Mouse (Mus musculus): Measurements from ENCODE around the gene Parvg. TPM values are rescaled to one million over a fixed set of nuclear protein-coding genes. Genes with fewer than 3 reads are reported as not detected.

The Parvg gene
- polyA plus RNA-seq, 1 experiment from 2014 or later: 1.2 TPM

- Histone ChIP-seq H3K27ac (ENCODE audit: low read depth, low read length) (no peak overlapping the region), H3K4me3 (ENCODE audit: low read depth, low read length) (no peak overlapping the region), H3K4me2 (no peak overlapping the region), H3K27me3 (ENCODE audit: control insufficient read depth, insufficient read depth, low read length) (no peaks in the 10 kb centered on the region), H3K9ac (ENCODE audit: low read length) (no peak overlapping the region), H3K9me3 (ENCODE audit: control insufficient read depth, low read length) (peaks cover 5% of the 10 kb centered on the region), H3K4me1 (ENCODE audit: control insufficient read depth, insufficient read depth, low read length) (no peaks in the 10 kb centered on the region), H3K36me3 (ENCODE audit: control insufficient read depth, insufficient read depth, low read length) (0 out of 2 replicates have a peak, but pooled peaks cover 2% of the 10 kb centered on the region)
- 94% methylated on average over 9 of the region's 9 CpGs for WGBS
- DNase-seq (ENCODE audit: low spot score, missing footprints) (no peak), ATAC-seq (ENCODE audit: low FRiP score) (no peak)
Measured at GRCm38 (mm10) chr15:84384066-84384465, 60.2 kb downstream of the Parvg start.

DNA sequence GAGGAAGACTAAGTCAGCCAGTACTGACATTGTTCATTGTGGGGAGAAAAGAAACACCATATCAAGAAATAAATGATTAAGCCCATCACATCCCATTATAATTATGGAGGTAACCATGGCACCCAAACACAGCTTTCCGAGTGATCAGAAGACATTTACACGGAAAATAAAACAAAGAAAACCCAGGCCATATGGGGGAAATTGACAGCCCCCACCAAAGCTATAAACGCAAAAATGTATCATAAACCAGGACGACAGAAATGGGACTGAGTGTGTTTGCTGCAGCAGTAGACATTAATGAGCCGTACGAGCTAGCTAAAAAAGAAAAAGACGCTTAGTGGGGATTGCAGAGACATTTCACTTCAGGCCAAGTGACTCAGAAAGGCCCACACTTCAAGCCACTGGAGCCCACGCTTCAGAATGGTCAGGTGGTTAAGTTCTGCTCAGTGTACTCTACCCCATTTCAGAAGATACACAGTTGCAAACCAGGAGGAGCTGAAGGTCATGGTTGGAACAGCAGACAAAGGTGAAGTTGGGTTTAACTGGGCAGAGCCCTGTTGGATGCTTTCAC is 62.3 kb downstream of the Parvg start:
- no peak overlapping the region for H3K4me3 ChIP-seq (ENCODE audit: low read depth, low read length)
- ATAC-seq (ENCODE audit: low FRiP score) (no peak), DNase-seq (ENCODE audit: low spot score, missing footprints) (no peak)
- 90% methylated on average over 8 of the region's 8 CpGs for WGBS
- H3K9ac ChIP-seq (ENCODE audit: low read length): no peak overlapping the region
- no peaks in the 10 kb centered on the region for H3K27me3 ChIP-seq (ENCODE audit: control insufficient read depth, insufficient read depth, low read length)
- 0 out of 2 replicates have a peak, but pooled peaks cover 2% of the 10 kb centered on the region for H3K36me3 ChIP-seq (ENCODE audit: control insufficient read depth, insufficient read depth, low read length)
- no peak overlapping the region for H3K27ac ChIP-seq (ENCODE audit: low read depth, low read length)
- H3K9me3 ChIP-seq (ENCODE audit: control insufficient read depth, low read length): peaks cover 5% of the 10 kb centered on the region
- no peaks in the 10 kb centered on the region for H3K4me1 ChIP-seq (ENCODE audit: control insufficient read depth, insufficient read depth, low read length)
- H3K4me2 ChIP-seq: no peak overlapping the region

DNA sequence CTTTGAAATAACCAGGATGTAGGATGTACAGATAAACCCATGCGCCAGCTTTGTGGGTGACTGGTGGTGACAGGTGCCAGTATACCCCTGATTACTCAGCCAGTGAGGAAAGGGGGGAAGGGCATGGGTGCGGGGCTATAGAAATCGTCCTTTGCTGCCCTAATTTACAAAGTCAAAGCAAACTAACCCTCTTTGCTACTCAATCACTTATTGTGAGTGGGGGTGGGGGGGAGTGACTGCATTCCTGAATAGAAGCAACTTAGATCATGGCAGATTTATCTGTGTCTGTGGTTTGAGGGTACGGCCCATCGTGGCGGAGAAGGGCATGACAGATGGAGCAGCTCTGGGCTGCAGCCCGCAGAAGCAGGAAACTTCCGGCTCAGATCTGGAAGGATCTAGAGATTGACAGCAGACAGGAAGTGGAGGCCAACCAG is 64.9 kb downstream of the Parvg start:
- Histone ChIP-seq H3K9ac (ENCODE audit: low read length) (no peak overlapping the region), H3K9me3 (ENCODE audit: control insufficient read depth, low read length) (peaks cover 5% of the 10 kb centered on the region), H3K27me3 (ENCODE audit: control insufficient read depth, insufficient read depth, low read length) (no peaks in the 10 kb centered on the region), H3K36me3 (ENCODE audit: control insufficient read depth, insufficient read depth, low read length) (0 out of 2 replicates have a peak, but pooled peaks cover 2% of the 10 kb centered on the region), H3K4me1 (ENCODE audit: control insufficient read depth, insufficient read depth, low read length) (no peaks in the 10 kb centered on the region), H3K4me3 (ENCODE audit: low read depth, low read length) (no peak overlapping the region), H3K4me2 (no peak overlapping the region), H3K27ac (ENCODE audit: low read depth, low read length) (no peak overlapping the region)
- ATAC-seq (ENCODE audit: low FRiP score) (no peak), DNase-seq (ENCODE audit: low spot score, missing footprints) (no peak)
- WGBS: 96% methylated on average over 8 of the region's 8 CpGs

- H3K4me3 ChIP-seq (ENCODE audit: low read depth, low read length): no peak overlapping the region
- DNase-seq (ENCODE audit: low spot score, missing footprints): no peak
- H3K9ac ChIP-seq (ENCODE audit: low read length): no peak overlapping the region
- no peak for ATAC-seq (ENCODE audit: low FRiP score)
- WGBS: 96% methylated on average over 4 of the region's 4 CpGs
- H3K4me1 ChIP-seq (ENCODE audit: control insufficient read depth, insufficient read depth, low read length): peaks cover 3% of the 10 kb centered on the region; the same call in 1 of the 2 replicates
- no peak overlapping the region for H3K27ac ChIP-seq (ENCODE audit: low read depth, low read length)
- H3K9me3 ChIP-seq (ENCODE audit: control insufficient read depth, low read length): peaks cover 5% of the 10 kb centered on the region
- H3K36me3 ChIP-seq (ENCODE audit: control insufficient read depth, insufficient read depth, low read length): no peaks in the 10 kb centered on the region
- H3K27me3 ChIP-seq (ENCODE audit: control insufficient read depth, insufficient read depth, low read length): no peaks in the 10 kb centered on the region
- no peak overlapping the region for H3K4me2 ChIP-seq
Measured at GRCm38 (mm10) chr15:84392131-84392530, 68.3 kb downstream of the Parvg start.

Other genes with a start within 250 kb of the Parvg start
- gene Sult4a1, start 218.3 kb upstream of the Parvg start, polyA plus RNA-seq (2014; fragmentation: Nextera tagmentation; extraction: Ambion mirVana): 8.7 and 8.9 TPM in 2 replicates
- gene Pnpla5, start 200.9 kb upstream of the Parvg start, polyA plus RNA-seq (2014; fragmentation: Nextera tagmentation; extraction: Ambion mirVana): 0.05 TPM in 1 of 2 replicates, not detected in the other
- 1.5 and 1.7 TPM in 2 replicates for gene Pnpla3, start 156.2 kb upstream of the Parvg start, polyA plus RNA-seq (2014; fragmentation: Nextera tagmentation; extraction: Ambion mirVana)
- 75.9 and 77.4 TPM in 2 replicates for gene Samm50, start 131.8 kb upstream of the Parvg start, polyA plus RNA-seq (2014; fragmentation: Nextera tagmentation; extraction: Ambion mirVana)
- 10.2 and 10.8 TPM in 2 replicates for gene Parvb, start 92.0 kb upstream of the Parvg start, polyA plus RNA-seq (2014; fragmentation: Nextera tagmentation; extraction: Ambion mirVana)
- gene Shisal1, start 123.1 kb downstream of the Parvg start, polyA plus RNA-seq (2014; fragmentation: Nextera tagmentation; extraction: Ambion mirVana): 7.8 and 8.3 TPM in 2 replicates
- 19.6 and 20.3 TPM in 2 replicates for gene Rtl6, start 233.8 kb downstream of the Parvg start, polyA plus RNA-seq (2014; fragmentation: Nextera tagmentation; extraction: Ambion mirVana)